Mouse (Mus musculus) heart, embryonic 13.5 days (tissue): ENCODE data around the gene Mettl27. TPM values are rescaled to one million over a fixed set of nuclear protein-coding genes. Genes with fewer than 3 reads are reported as not detected.

Source experiments
- ATAC-seq: fragments of 200-750 bp; cut with Nextera tagmentation; 2 replicates; pipeline ENCODE4 v1.8.0; 2017; ENCODE audit warnings: moderate TSS enrichment; ENCODE audit not compliant: insufficient number of reproducible peaks, low FRiP score, low TSS enrichment; ENCODE audit errors: extremely low read depth
- H3K27ac ChIP-seq: fragments of 300-500 bp; sonication (generic); replicated peaks from 2 replicates; pipeline ENCODE4 v1.5.1; 2015; ENCODE audit warnings: moderate library complexity, mild to moderate bottlenecking, inconsistent platforms
- H3K27me3 ChIP-seq: fragments of 300-500 bp; sonication (generic); replicated peaks from 2 replicates; pipeline ENCODE4 v1.6.1; 2015; ENCODE audit warnings: mild to moderate bottlenecking, inconsistent platforms
- H3K36me3 ChIP-seq: fragments of 300-500 bp; sonication (generic); 2 replicates; pipeline ENCODE4 v1.6.1; 2015; ENCODE audit warnings: mild to moderate bottlenecking, inconsistent platforms
- H3K4me1 ChIP-seq: fragments of 300-500 bp; sonication (generic); 2 replicates; pipeline ENCODE4 v1.6.1; 2015; ENCODE audit warnings: inconsistent platforms
- H3K4me2 ChIP-seq: fragments of 300-500 bp; sonication (generic); 2 replicates; pipeline ENCODE4 v1.6.1; 2015; ENCODE audit warnings: inconsistent platforms, mild to moderate bottlenecking, moderate library complexity
- H3K4me3 ChIP-seq: fragments of 300-500 bp; sonication (generic); 2 replicates; pipeline ENCODE4 v1.5.1; 2015; ENCODE audit warnings: moderate library complexity, mild to moderate bottlenecking, inconsistent platforms
- H3K9ac ChIP-seq: fragments of 300-500 bp; sonication (generic); 2 replicates; pipeline ENCODE4 v1.6.1; 2015; ENCODE audit warnings: inconsistent platforms, mild to moderate bottlenecking, moderate library complexity
- H3K9me3 ChIP-seq: fragments of 300-500 bp; sonication (generic); 2 replicates; pipeline ENCODE4 v1.6.1; 2016; ENCODE audit warnings: inconsistent platforms
- WGBS: fragments of 180-500 bp; shearing (Covaris S2); methylation state at CpG from one replicate; pipeline ENCODE4 v1.1.7; 2015; ENCODE audit warnings: mixed read lengths; 5-methylcytosine and 5-hydroxymethylcytosine counted together
- polyA plus RNA-seq: library from polyadenylated mRNA; unstranded; fragments of >200 nt; fragmentation: Nextera tagmentation; extraction: Ambion mirVana; gene quantifications from 2 replicates; pipeline ENCODE4 v1.2.1, GENCODE M21; 2015

The Mettl27 gene
- polyA plus RNA-seq, 1 experiment from 2014 or later, result 9.3 TPM

GRCm38 (mm10) chr5:134973526-134973925 is 41.4 kb downstream of the Mettl27 start:
- H3K4me1 ChIP-seq, result peaks cover 11% of the 10 kb centered on the region
- no peak overlapping the region for H3K9ac ChIP-seq
- no peaks in the 10 kb centered on the region for H3K36me3 ChIP-seq
- no peak overlapping the region for H3K4me3 ChIP-seq
- WGBS, result 76% methylated on average over 7 of the region's 7 CpGs
- peaks cover 6% of the 10 kb centered on the region for H3K27me3 ChIP-seq
- no peaks in the 10 kb centered on the region for H3K9me3 ChIP-seq
- H3K27ac ChIP-seq, result no peak overlapping the region
- H3K4me2 ChIP-seq, result no peak overlapping the region
- no peak for ATAC-seq

- no peak overlapping the region for H3K9ac ChIP-seq
- peaks cover 6% of the 10 kb centered on the region; the same call in 1 of the 2 replicates for H3K27me3 ChIP-seq
- H3K4me3 ChIP-seq, result no peak overlapping the region
- ATAC-seq, result no peak
- no peaks in the 10 kb centered on the region for H3K9me3 ChIP-seq
- H3K27ac ChIP-seq, result peak overlapping the region; percentile 26; the same call in 1 of the 2 replicates
- H3K36me3 ChIP-seq, result no peaks in the 10 kb centered on the region
- peak overlapping the region; percentile 25 for H3K4me2 ChIP-seq
- 6% methylated on average over 7 of the region's 7 CpGs for WGBS
- H3K4me1 ChIP-seq, result peaks cover 11% of the 10 kb centered on the region
These were observed 42.1 kb downstream of the Mettl27 start for GRCm38 (mm10) chr5:134974294-134974693.

DNA sequence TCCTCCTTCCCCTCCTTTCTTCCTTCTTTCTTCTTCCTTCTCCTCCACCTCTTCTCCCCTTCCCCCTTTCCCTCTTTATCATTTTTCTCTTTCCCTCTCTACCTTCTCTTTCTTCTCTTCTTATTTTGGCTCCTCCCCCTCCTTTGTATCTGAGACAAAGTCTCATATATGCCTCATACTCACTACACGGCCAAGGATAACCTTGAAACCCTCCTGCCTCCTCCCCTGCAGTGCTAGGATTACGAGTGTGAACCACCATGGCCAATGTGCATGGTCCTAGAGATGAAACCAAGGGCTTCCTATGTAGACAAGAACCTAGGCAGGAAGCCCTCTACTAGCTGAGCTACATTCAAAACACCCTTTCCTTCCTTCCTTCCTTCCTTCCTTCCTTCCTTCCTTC is 42.8 kb downstream of the Mettl27 start:
- WGBS, result 44% methylated on average over 2 of the region's 2 CpGs
- Histone ChIP-seq H3K27me3 (peaks cover 6% of the 10 kb centered on the region; the same call in 1 of the 2 replicates), H3K36me3 (no peaks in the 10 kb centered on the region), H3K4me2 (no peak overlapping the region), H3K4me3 (no peak overlapping the region), H3K27ac (0 out of 2 replicates have a peak overlapping the region, but pooled peaks have one; percentile 26), H3K9ac (no peak overlapping the region), H3K4me1 (peaks cover 11% of the 10 kb centered on the region), H3K9me3 (no peaks in the 10 kb centered on the region)
- ATAC-seq, result no peak

DNA sequence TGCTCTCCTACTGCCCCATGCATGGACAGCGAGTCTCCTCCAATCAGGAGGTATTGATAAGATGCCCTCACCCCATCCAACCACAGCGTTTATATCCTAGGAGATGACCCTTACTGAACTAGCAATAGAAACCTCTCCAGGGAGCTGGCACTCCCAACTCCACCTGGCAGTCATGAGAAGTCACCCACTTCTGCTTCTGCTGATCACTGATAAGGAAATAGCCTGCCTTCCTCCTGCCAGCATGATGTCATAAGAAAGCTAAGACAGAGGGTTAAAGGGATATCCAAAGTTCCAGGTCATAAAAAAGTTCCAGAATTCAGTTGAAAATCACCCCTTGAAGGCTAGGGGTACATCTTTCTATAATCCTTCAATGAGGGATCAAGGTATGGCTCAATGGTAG is 44.0 kb downstream of the Mettl27 start:
- H3K4me1 ChIP-seq, result peaks cover 12% of the 10 kb centered on the region
- no peak for ATAC-seq

DNA sequence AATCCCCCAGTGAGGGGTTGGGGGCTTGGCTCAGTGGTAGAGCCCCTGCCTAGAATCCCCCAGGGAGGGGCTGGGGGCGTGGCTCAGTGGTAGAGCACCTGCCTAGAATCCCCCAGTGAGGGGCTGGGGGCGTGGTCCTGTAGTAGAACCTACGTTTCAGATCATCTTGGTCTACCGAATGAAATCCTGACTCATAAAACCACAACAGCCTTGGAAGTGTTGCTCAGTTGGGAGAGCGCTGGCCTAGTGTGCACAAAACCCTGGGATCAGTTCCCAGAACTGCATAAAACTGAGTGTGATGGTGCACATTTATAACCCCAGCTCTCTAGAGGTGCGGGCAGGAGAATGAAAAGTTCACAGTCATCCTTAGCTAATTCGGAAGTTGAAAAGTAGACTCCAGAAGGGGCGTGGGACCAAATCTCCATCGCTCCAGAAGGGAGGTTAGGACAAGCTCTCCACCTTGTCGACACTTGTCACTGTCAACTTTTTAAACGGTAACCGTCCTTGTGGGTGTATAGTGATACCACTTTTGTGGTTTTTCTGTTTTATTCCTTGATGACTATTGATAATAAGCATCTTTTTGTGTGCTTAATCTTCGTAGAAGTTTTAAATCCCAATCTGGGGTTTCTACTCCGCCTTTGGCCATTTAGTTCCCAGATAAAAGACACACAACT is 44.5 kb downstream of the Mettl27 start:
- Histone ChIP-seq H3K27ac (no peak overlapping the region), H3K4me1 (peaks cover 15% of the 10 kb centered on the region), H3K9ac (no peak overlapping the region), H3K27me3 (0 out of 2 replicates have a peak, but pooled peaks cover 6% of the 10 kb centered on the region), H3K4me3 (no peak overlapping the region), H3K4me2 (no peak overlapping the region), H3K9me3 (no peaks in the 10 kb centered on the region), H3K36me3 (no peaks in the 10 kb centered on the region)
- WGBS, result 67% methylated on average over 14 of the region's 14 CpGs
- ATAC-seq, result no peak

More for the DNA sequence above, 44.0 kb downstream of the Mettl27 start:
- Histone ChIP-seq H3K27me3 (0 out of 2 replicates have a peak, but pooled peaks cover 6% of the 10 kb centered on the region), H3K9me3 (no peaks in the 10 kb centered on the region), H3K4me2 (no peak overlapping the region), H3K36me3 (no peaks in the 10 kb centered on the region), H3K27ac (no peak overlapping the region), H3K4me3 (no peak overlapping the region), H3K9ac (no peak overlapping the region)
- WGBS, result 80% methylated on average over 2 of the region's 2 CpGs

DNA sequence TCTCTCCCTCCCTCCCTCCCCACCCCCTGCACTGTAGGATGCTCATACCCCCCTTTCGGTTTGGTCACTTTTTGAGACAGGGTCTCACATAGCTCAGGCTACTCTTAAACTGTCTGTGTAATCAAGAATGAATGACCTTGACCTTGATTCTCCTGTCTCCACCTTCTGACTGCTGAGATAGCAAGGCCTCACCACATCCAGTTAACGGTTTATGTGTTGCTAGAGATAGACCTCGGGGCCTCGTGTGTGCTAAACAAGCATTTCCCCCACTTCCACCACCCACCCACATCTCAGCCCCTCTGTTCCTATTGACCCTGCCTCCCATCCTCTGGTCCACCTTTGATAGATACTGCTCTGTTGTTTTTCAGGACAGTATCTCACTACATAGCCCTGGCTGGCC is 45.7 kb downstream of the Mettl27 start:
- H3K4me2 ChIP-seq, result no peak overlapping the region
- no peaks in the 10 kb centered on the region for H3K36me3 ChIP-seq
- no peak overlapping the region for H3K9ac ChIP-seq
- no peak overlapping the region for H3K4me3 ChIP-seq
- WGBS, result 41% methylated on average over 4 of the region's 4 CpGs
- no peaks in the 10 kb centered on the region for H3K9me3 ChIP-seq
- no peak overlapping the region for H3K27ac ChIP-seq
- H3K27me3 ChIP-seq, result 0 out of 2 replicates have a peak, but pooled peaks cover 6% of the 10 kb centered on the region
- ATAC-seq, result no peak
- H3K4me1 ChIP-seq, result peaks cover 15% of the 10 kb centered on the region

DNA sequence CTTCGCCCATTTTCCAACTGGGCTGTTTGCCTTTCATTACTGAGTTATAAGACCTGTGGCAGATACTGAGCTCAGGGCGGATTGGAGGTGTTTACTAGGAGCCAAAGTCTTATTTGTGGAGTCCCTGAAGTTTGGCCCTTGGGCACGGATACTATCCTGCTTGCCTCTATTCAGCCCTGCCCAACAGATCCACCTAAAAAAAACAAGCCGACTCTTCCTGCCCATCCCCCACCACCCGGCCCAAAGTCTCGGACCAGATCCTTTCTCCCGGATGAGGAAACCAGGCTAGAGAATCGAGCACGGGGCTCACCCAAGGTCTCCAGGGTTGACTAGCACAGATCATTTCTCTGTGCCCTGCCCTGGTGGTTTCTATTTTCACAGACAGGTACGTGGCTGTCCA is 49.0 kb downstream of the Mettl27 start:
- no peak overlapping the region for H3K27ac ChIP-seq
- H3K4me2 ChIP-seq, result no peak overlapping the region
- peaks cover 16% of the 10 kb centered on the region for H3K4me1 ChIP-seq
- no peaks in the 10 kb centered on the region for H3K9me3 ChIP-seq
- no peaks in the 10 kb centered on the region for H3K36me3 ChIP-seq
- H3K27me3 ChIP-seq, result peaks cover 37% of the 10 kb centered on the region
- no peak overlapping the region for H3K9ac ChIP-seq
- H3K4me3 ChIP-seq, result no peak overlapping the region
- no peak for ATAC-seq
- 50% methylated on average over 10 of the region's 10 CpGs for WGBS

DNA sequence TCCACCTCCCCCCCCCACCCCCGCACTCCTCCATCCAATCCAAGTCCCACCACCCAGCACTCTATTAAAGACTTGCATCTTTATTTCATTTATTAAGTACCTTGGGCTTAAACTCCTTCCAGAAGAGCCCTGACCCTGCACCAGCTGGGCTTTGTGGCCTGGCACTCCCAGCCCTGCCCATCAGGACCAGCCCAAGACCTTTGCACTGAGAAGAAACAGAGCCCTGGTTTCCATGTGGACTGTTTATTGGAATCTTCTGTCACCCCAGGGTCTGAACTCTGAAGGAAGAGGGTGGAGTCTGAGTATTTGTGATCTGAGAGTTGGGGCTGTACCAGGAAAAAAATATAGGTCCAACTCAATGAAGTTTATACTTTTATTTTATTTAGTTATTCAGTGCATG is 50.9 kb downstream of the Mettl27 start:
- no peak for ATAC-seq
- no peak overlapping the region for H3K27ac ChIP-seq
- peaks cover 56% of the 10 kb centered on the region for H3K27me3 ChIP-seq
- H3K9me3 ChIP-seq, result no peaks in the 10 kb centered on the region
- no peak overlapping the region for H3K4me3 ChIP-seq
- WGBS, result 94% methylated on average over 1 of the region's 1 CpGs
- no peaks in the 10 kb centered on the region for H3K36me3 ChIP-seq
- peaks cover 24% of the 10 kb centered on the region for H3K4me1 ChIP-seq
- no peak overlapping the region for H3K9ac ChIP-seq
- no peak overlapping the region for H3K4me2 ChIP-seq

DNA sequence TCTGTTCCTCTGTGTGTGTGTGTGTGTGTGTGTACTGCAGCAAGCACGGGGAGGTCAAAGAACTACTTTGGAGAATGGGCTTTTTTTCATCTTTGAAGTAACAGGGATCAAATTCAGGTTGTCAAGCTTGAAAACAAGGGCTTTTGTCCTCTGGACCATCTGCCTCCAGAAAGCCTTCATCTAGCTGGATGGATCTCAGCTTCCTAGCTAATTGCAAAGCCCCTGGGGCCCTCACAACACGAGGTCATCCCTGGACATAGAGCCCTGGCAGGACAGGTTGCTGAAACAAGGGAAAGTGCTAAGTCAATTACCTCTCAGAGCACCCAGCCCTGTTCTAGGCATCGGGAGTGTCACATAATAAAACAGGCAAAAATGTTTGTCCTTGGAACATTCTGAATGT is 51.6 kb downstream of the Mettl27 start:
- H3K4me3 ChIP-seq, result no peak overlapping the region
- H3K36me3 ChIP-seq, result no peaks in the 10 kb centered on the region
- H3K4me2 ChIP-seq, result no peak overlapping the region
- WGBS, result 35% methylated on average over 3 of the region's 3 CpGs
- H3K9me3 ChIP-seq, result no peaks in the 10 kb centered on the region
- H3K4me1 ChIP-seq, result peaks cover 24% of the 10 kb centered on the region
- peaks cover 57% of the 10 kb centered on the region for H3K27me3 ChIP-seq
- ATAC-seq, result no peak
- no peak overlapping the region for H3K9ac ChIP-seq
- no peak overlapping the region for H3K27ac ChIP-seq

GRCm38 (mm10) chr5:134985633-134986297 is 53.6 kb downstream of the Mettl27 start, which contains the start of gene Cldn3:
Gene Cldn3, plus strand, starts transcription at chr5:134986214.
- Histone ChIP-seq H3K9ac (peak within 1 kb of the TSS; percentile 62; the same call in 1 of the 2 replicates), H3K4me1 (peaks cover 29% of the 10 kb centered on the region), H3K9me3 (no peaks in the 10 kb centered on the region), H3K4me3 (peak within 1 kb of the TSS; percentile 46), H3K27me3 (peaks cover 75% of the 10 kb centered on the region), H3K4me2 (peak within 1 kb of the TSS; percentile 68), H3K36me3 (no peaks in the 10 kb centered on the region), H3K27ac (no peak within 1 kb of the TSS)
- WGBS, result 4% methylated on average over 25 of the region's 25 CpGs
- no peak for ATAC-seq

GRCm38 (mm10) chr5:134986298-134987268 is 54.4 kb downstream of the Mettl27 start:
- peaks cover 25% of the 10 kb centered on the region for H3K4me1 ChIP-seq
- H3K36me3 ChIP-seq, result no peaks in the 10 kb centered on the region
- H3K27ac ChIP-seq, result no peak overlapping the region
- peak overlapping the region; percentile 46 for H3K4me3 ChIP-seq
- H3K9me3 ChIP-seq, result no peaks in the 10 kb centered on the region
- peaks cover 77% of the 10 kb centered on the region for H3K27me3 ChIP-seq
- peak overlapping the region; percentile 68 for H3K4me2 ChIP-seq
- ATAC-seq, result no peak
- peak overlapping the region; percentile 62; the same call in 1 of the 2 replicates for H3K9ac ChIP-seq
- 3% methylated on average over 79 of the region's 79 CpGs for WGBS
